Mouse (Mus musculus): ENCODE measurements around the gene Dazap1.

- TF ChIP-seq POLR2A (IDR thresholded peaks at IDR 0.05; ENCODE audit: extremely low read depth, insufficient read depth, low read length) (no peak), CTCF (IDR thresholded peaks at IDR 0.05; ENCODE audit: low read depth, low read length) (no peak)
Measured at GRCm38 (mm10) chr10:80304862-80305261, 43.6 kb downstream of the Dazap1 start.

Data from liver, adult 2 months (tissue).